Mouse (Mus musculus) cerebellum, adult 2 months (tissue): Measurements from ENCODE around the gene Tas2r109. TPM values are rescaled to one million over a fixed set of nuclear protein-coding genes. Genes with fewer than 3 reads are reported as not detected.
"Not testable (repeated sequence)": the region's sequence is repeated elsewhere in the genome, so short reads cannot be mapped to it uniquely, and the experiment has no call there.

Source experiments
- DNase-seq, 2 experiments: peaks; one replicate each; pipeline ENCODE4 v3.0.0; 2021
- H3K27ac ChIP-seq: fragments of 200-500 bp; 2 replicates; pipeline ENCODE4 v1.5.1; 2012; ENCODE audit warnings: low read length, control low read depth, inconsistent platforms; ENCODE audit not compliant: insufficient read depth
- H3K27me3 ChIP-seq: fragments of 200-500 bp; 2 replicates; pipeline ENCODE4 v1.6.1; 2012; ENCODE audit warnings: inconsistent platforms, mild to moderate bottlenecking, low read length, moderate library complexity; ENCODE audit not compliant: control insufficient read depth, insufficient read depth
- H3K4me1 ChIP-seq: fragments of 200-500 bp; 2 replicates; pipeline ENCODE4 v1.6.1; 2011; ENCODE audit warnings: low read length; ENCODE audit not compliant: control insufficient read depth, insufficient read depth
- H3K4me3 ChIP-seq: fragments of 200-500 bp; replicated peaks from 2 replicates; pipeline ENCODE3; 2011; ENCODE audit warnings: mild to moderate bottlenecking, low read depth, low read length, control low read depth; ENCODE audit not compliant: insufficient read depth
- CTCF ChIP-seq: fragments of 200-500 bp; IDR thresholded peaks from 2 replicates; pipeline ENCODE4 v1.5.1; 2011; ENCODE audit warnings: low read depth, mild to moderate bottlenecking, control low read depth, low read length, moderate library complexity, borderline replicate concordance; ENCODE audit not compliant: insufficient read depth
- POLR2A ChIP-seq: fragments of 200-500 bp; IDR thresholded peaks from 2 replicates; pipeline ENCODE4 v1.6.1; 2011; ENCODE audit warnings: low read length, control low read depth, borderline replicate concordance; ENCODE audit not compliant: insufficient read depth
- WGBS: fragments of 180-500 bp; shearing (Covaris S2); methylation state at CpG from one replicate; pipeline ENCODE4 v1.1.7; 2018; 5-methylcytosine and 5-hydroxymethylcytosine counted together
- polyA plus RNA-seq: library from polyadenylated mRNA; depleted of rRNA; stranded (reverse); fragments of >200 nt; gene quantifications from 2 replicates; pipeline ENCODE4 v1.2.3, GENCODE M21; 2012; rRNA removed

Gene Tas2r109
- polyA plus RNA-seq: not detected in 2 replicates

- no peak for DNase-seq
- 71% methylated on average over 2 of the region's 2 CpGs for WGBS
- H3K27ac ChIP-seq: no peak within 1 kb of the TSS
- no peaks in the 10 kb centered on the region for H3K27me3 ChIP-seq
- TF ChIP-seq POLR2A: no peak
- no peak for TF ChIP-seq CTCF
- H3K4me3 ChIP-seq: no peak within 1 kb of the TSS
- no peaks in the 10 kb centered on the region for H3K4me1 ChIP-seq
These were observed at the start of gene Tas2r109 for GRCm38 (mm10) chr6:132980865-132981264. Gene Tas2r109, minus strand, starts transcription at chr6:132980965.

- no peak within 1 kb of the TSS for H3K27ac ChIP-seq
- WGBS: 47% methylated on average over 1 of the region's 1 CpGs
- H3K27me3 ChIP-seq: no peaks in the 10 kb centered on the region
- no peaks in the 10 kb centered on the region for H3K4me1 ChIP-seq
- TF ChIP-seq CTCF: no peak
- TF ChIP-seq POLR2A: no peak
- no peak within 1 kb of the TSS for H3K4me3 ChIP-seq
- no peak for DNase-seq
These were observed 22.9 kb downstream of the Tas2r109 start, which contains the start of gene Tas2r131 for GRCm38 (mm10) chr6:132957819-132958218. Gene Tas2r131, minus strand, starts transcription at chr6:132957919.

DNA sequence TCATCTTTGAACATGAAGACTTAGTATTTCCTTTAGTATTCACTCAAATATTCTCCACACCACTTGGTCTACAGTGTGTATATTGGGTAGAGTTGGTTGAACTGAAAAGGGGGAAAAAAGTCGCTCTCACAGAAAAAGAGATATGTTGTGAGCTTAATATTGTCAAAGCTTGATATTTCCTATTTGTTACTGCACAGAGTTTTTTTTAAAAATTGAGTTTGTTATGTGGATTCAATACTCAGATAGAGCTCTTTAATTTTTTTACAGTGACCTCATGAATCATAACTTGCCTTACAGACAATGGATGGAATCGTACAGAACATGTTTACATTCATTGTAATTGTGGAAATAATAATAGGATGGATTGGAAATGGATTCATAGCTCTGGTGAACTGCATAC lies 30.0 kb downstream of the Tas2r109 start, which contains the start of gene Tas2r129:
Tas2r129 (plus strand) TSS at position 301 of the 400 bp plus-strand sequence.
- Histone ChIP-seq H3K4me1 (no peaks in the 10 kb centered on the region), H3K27ac (no peak within 1 kb of the TSS), H3K4me3 (no peak within 1 kb of the TSS), H3K27me3 (no peaks in the 10 kb centered on the region)
- 84% methylated on average over 2 of the region's 2 CpGs for WGBS
- DNase-seq: no peak
- TF ChIP-seq POLR2A (no peak), CTCF (no peak)

DNA sequence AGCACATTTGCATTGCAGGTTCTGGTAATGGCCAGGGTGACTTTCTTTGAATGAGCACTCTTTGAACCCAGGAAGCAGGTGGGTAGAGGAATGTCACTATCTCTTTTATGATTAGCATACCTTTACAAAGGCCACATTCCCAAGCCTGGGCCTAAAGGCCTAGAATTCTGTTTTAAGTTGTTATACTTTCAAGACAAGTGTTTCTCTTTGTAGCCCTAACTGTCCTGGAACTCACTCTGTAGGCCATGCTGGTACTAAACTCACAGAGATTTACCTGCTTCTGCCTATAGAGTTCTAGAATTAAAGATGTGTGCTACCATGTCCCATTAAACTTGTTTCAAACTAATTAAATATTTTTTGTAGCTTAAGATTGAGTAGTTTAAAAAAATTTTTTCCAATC lies 39.4 kb downstream of the Tas2r109 start:
- not testable (repeated sequence) for H3K4me1 ChIP-seq, H3K4me3 ChIP-seq, H3K27me3 ChIP-seq, H3K27ac ChIP-seq, DNase-seq

Other genes with a start within 250 kb of the Tas2r109 start
- not detected in 2 replicates for gene Tas2r115, start 242.9 kb downstream of the Tas2r109 start, polyA plus RNA-seq
- not detected in 2 replicates for gene Tas2r124, start 226.2 kb downstream of the Tas2r109 start, polyA plus RNA-seq
- gene Tas2r102, start 218.8 kb downstream of the Tas2r109 start, polyA plus RNA-seq: not detected in 2 replicates
- gene Tas2r136, start 202.8 kb downstream of the Tas2r109 start, polyA plus RNA-seq: not detected in 2 replicates
- gene Tas2r117, start 178.1 kb downstream of the Tas2r109 start, polyA plus RNA-seq: not detected in 2 replicates
- not detected in 2 replicates for gene Tas2r123, start 133.8 kb downstream of the Tas2r109 start, polyA plus RNA-seq
- gene Tas2r116, start 125.5 kb downstream of the Tas2r109 start, polyA plus RNA-seq: not detected in 2 replicates
- not detected in 2 replicates for gene Tas2r110, start 113.0 kb downstream of the Tas2r109 start, polyA plus RNA-seq
- gene Tas2r113, start 88.0 kb downstream of the Tas2r109 start, polyA plus RNA-seq: not detected in 2 replicates
- not detected in 2 replicates for gene Tas2r125, start 71.3 kb downstream of the Tas2r109 start, polyA plus RNA-seq
- gene Tas2r129, start 29.9 kb downstream of the Tas2r109 start, polyA plus RNA-seq: not detected in 2 replicates
- gene Tas2r131, start 23.0 kb downstream of the Tas2r109 start, polyA plus RNA-seq: not detected in 2 replicates
- gene Tas2r103, start 56.1 kb upstream of the Tas2r109 start, polyA plus RNA-seq: not detected in 2 replicates
- gene Tas2r140, start 74.9 kb upstream of the Tas2r109 start, polyA plus RNA-seq: not detected in 2 replicates
- gene Smim10l1, start 123.9 kb upstream of the Tas2r109 start, polyA plus RNA-seq: 82.1 and 84.5 TPM in 2 replicates